Mouse (Mus musculus) heart, postnatal 36 days (tissue): Measurements from ENCODE around the gene Krt222. TPM values are rescaled to one million over a fixed set of nuclear protein-coding genes. Genes with fewer than 3 reads are reported as not detected.
A peak's percentile ranks its signal among the peaks of the same experiment; 100 is the strongest.

Experiments used
- DNase-seq, 2 experiments: peaks; one replicate each; pipeline ENCODE4 v3.0.0; 2021 to 2022
- intact Hi-C: fragments of 180-260 bp; cut with DNase I; formaldehyde crosslinking; loops from one replicate; pipeline ENCODE4 v1.15.1; 2025
- total RNA-seq, 2 experiments: library from RNA; stranded (reverse); gene quantifications; 2 replicates each; pipeline ENCODE4 v1.2.3; 2021

The Krt222 gene
- total RNA-seq, 2 experiments from 2014 or later, result 25.6 to 33.4 TPM

DNA sequence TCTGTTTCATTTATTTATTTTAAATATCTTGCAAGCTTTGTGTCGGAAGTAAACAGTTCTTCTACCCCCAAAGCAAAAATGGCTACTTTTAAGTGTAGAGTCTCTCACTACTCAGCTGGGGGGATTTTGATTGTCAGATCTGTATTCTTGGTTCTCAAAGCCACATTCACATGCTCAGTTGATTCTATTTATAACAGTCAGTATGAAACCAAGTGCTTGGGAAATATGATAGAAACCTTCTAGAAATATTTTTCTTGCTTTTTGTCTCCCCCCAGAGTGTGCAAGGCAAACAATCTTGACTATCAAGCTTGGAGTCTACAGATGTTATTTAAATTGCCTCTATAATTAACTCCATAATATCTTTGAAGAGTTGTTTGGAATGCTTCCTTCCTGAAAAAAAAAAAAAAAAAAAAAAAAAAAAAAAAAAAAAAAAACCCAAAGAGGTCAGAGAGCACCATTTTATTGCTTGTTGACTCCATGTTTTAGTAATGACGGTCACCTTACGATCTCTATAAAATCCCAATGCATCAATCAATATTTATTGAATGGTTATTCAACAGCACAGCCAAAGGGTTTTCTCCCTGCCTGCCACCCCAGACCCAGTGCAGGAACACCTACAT, 575 bp downstream of the Krt222 start:
- no peak for DNase-seq
- intact Hi-C loops, result loop anchor here (5.0 kb wide), 1 partner anchor 36 kb away; no protein-coding TSS in a partner anchor

DNA sequence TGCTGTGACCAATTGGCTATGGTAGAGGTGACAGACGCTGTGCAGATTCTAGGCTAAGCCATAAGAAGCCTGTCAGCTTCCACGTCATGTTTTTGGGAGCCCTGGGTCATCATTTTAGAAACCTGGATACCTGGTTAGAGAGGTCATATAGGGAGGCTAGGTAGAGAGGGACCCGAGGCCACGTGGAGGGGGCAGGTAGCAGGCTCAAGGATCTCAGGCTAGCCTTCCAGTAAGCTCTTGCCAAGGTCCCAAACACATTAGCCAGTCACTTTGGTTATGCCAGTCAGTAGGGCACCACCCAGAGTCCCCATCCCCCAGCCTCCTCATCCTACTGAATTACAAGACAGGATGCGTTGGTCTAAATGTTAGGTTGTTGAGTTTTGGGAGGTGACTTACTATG, 1.8 kb downstream of the Krt222 start:
- intact Hi-C loops, result loop anchor here (5.0 kb wide), 1 partner anchor 35 kb away; no protein-coding TSS in a partner anchor

DNA sequence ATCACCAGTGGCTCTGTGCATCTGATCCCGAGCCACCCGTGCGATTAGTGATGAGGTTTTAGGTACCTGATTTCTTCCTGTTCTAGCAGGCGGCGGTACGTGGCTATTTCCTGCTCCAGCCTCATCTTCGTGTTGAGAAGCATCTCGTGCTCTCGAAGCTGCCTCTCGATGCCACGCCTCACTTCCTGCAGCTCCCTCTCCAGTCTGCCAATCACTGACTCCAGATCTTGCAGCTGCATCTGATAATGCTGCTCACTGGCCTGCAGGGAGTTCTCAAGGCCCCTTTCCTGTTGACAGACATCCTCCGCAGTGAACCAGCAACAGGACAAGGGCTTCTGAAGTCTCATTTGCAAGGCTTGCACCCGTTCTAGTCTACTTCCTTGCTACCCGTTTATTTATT, 5.4 kb downstream of the Krt222 start:
- intact Hi-C loops, result no loop called here
- DNase-seq, result no peak

More for the DNA sequence above, 1.8 kb downstream of the Krt222 start:
- DNase-seq, result no peak

DNA sequence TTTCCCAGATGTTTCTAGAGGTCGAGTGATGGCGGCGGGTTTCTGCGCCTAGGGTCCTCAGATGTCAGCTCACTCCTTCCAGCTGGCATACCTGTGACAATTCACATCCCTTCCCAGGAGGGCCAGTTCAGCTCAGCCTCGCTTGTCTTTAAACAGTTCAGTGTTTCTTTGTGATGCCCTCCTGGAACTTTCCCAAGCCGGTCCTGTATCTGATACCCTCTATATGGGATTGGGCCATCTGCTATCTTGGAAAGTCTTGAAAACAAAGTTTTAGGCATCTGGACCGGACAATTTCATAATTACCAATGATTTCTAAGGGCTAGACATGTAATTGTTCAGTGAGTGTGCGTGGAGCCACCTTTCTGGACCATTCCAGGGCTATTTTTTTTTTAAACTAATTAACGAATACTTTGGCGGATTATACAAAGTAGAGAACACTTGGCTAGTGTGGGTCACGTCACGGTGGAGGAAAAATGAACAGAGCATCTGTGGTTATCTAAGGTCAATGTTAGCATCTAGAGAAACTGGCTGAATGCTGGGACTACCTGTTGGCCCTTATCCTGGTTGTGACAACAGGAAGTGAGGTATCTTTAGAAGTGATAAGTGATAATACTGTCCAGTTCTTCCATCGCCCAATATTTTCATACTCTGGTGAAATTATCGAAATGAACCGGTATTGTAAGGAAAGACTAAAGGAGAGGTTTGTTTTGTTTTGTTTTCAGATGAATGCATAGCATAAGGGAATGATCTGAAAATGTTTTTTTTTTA, 12.7 kb downstream of the Krt222 start:
- DNase-seq, result no peak

DNA sequence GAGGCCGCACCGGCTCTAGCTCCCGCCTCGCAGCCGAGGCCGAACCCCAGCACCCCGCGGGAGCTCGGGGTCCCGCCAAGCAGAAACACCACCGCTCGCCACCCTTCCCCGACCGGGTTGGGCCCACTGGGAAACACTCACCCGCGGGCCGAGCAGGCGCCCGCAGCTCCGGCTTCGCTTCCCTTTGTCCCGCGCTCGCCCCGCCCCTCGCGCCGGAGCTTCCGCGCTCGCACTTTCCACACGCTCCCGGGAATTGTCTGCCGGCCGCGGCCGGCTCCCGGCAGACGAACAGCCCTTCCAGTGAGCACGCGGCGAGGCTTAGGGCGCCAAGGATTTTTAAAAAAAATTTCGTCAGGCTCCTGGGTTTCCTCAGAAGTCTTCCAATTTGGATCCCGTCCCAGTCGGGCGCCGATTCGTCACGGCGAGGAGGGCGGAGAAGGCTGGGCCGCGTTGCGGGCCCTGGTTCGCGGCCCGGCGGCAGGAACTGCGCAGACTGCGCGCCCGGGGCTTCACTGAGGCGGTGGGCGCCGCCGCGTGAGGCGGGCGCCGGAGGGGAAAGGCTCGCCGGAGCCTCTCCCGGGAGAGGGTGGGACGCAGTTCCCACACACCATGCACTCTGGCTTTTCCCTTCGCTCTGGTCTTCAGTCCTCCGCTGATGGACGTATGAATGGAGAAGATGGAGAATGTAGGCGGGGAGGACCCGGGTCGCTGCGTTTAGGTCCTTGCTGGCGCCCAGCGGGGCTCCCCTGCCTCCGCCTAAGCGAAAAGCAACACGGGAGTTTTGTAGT, 13.4 kb downstream of the Krt222 start, which contains the start of gene Smarce1:
TSS of gene Smarce1 (minus strand) at position 757 of the 788 bp plus-strand sequence.
- DNase-seq, result peak; percentile 84 to 92
- intact Hi-C loops, result no loop called here

More for the DNA sequence above, 12.7 kb downstream of the Krt222 start:
- intact Hi-C loops, result no loop called here

DNA sequence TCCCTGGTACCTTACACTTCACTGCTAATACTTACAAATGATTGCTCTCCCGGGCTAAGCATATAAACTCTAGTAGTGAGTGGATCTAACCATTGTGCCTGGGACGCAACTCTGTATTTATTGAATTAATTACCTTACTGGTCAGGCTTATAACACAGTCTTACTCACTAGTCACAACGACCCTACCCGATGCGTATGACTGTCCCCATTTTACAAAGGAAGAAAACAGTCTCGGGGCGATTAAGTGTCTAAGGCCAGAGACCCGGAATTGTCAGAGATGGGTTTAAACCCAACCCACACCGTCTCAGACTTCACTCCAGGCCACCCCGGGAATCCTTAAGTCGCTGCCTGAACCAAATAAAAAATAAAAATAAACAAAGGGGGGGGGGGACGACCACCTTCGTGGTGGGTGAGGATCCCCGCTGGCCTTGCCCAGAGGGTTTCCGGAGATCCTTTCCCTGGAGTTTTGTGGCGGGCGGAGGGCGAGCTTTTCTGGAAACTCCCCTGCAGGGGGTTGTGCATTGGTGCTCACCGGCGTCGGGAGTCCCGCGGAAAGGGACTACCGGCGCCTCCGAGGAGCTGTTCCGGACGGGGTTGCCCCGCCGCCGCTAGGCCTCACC, 14.1 kb downstream of the Krt222 start:
- intact Hi-C loops, result no loop called here
- no peak for DNase-seq

DNA sequence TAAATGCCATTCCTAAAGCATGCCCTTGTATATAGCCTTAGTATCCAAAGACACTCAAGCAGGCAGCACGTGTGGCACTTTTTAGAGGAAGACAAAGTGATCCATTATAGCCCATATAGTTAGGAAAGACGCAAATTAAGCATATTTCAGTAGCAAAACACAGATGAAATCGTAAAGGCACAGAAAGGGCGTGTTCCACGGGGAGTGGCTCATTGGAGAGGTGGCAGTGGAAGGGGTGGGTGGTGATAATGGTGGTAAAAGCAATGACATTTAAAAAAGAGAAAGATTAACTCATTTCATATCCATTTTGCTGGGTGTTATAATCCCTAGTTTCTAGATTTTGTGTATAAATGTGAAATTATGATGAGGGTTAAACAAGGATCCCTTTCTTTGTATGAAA, 17.6 kb downstream of the Krt222 start:
- intact Hi-C loops, result no loop called here
- no peak for DNase-seq

DNA sequence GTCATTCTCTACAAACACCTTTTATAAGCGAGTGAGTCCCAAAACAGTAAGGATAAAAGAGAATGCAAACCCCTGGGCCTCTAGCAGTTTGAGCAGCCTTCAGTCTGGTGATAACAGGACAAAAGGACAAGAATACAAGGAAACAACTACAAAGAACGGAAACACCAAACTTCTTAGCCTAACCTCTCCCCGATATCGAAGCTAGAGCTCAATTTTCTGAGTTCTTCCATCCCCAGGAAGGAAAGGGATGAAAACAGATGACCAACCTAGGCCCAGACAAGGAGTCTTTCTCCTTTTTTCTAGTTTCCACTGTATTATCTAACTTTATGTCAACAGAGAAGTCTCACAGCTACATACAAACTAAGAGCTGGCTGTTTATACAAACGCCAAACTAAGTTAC, 20.6 kb downstream of the Krt222 start:
- DNase-seq, result no peak
- intact Hi-C loops, result no loop called here

DNA sequence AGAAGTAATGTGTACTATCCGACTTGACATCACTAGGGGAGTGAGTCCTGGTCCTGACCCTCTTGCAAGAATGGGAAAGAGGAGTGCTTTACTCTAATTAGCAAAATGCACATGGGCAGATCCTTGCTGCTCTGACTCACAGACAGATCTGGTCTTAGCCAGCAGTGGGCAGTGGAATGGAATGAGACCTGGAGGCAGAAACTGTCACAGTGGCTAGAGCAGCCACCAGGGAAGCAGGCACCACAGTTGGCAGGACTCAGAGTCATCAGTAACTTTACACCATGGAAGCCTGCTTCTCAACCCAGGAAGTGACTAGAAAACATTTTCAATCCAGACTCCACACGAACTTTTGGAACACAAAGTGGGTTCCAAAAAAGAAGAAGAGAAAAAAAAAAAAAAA, 22.1 kb downstream of the Krt222 start:
- no peak for DNase-seq
- intact Hi-C loops, result no loop called here

DNA sequence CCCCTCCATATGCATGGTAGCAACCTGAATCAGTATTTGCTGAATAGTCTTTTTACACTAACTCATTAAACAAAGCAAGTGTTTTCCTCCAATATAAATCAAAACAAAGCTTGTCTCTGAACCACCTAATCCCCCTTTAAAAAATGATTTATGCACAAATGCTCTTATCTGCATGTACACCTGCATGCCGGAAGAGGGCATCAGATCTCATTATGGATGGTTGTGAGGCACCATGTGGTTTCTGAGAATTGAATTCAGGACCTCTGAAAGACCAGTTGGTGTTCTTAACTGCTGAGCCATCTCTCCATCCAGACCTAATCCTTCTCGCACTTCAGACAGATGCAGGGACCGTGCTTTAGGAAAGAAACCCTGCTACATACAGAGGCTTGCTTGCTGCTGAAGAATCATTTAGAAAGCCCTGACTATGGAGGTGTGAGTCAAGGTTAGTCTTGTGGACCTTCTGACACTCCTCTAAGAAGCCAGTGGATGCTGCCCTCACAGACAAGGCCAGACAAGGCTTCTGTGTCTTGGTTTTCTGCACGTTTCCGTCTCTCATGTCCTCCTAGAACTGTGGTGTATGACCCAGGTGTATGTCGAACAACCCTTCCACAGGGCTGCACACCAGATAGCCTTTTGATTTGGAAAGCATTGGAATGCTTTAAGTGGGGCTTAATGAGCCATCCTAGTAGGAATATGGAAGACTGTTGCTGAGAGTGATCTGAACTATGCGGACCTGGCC, 26.5 kb downstream of the Krt222 start:
- intact Hi-C loops, result no loop called here
- DNase-seq, result no peak

DNA sequence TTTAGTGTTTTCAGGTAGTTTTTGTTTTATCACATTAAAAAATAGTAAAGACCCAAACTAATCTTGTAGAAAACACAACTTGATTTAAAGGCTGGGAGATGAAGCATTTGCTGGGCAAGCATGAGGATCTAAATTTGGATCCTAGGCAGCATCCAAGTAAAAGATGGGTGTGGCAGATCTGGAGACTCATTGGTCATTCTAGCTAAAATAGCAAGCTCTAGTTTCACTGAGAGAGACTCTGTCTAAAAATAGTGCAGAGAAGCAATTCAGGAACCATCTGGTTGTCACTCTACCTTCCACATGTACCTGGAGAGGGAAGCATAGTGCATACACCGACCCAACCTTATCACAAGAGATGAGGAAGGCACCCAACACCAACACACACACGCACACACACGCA, 27.7 kb downstream of the Krt222 start:
- intact Hi-C loops, result no loop called here
- no peak for DNase-seq

DNA sequence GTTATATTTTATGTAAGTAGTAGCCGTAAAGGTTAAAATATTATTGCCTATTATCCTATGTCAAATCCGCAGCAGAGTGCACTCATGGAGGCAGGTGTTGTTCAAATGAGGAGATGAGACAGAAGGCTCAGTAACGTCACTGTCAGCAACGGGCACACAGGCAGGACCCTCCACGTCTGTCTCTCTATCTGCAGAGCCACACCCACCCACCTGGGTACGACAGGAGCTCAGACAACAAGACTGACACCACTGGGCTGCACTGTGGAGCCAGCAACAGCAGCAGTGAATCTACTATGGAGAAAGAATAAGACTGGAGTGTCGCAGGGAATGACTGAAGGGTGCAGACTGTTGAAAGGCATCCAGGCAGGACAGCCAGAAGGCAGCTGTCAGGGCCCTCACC, 31.2 kb downstream of the Krt222 start:
- intact Hi-C loops, result no loop called here
- no peak for DNase-seq

DNA sequence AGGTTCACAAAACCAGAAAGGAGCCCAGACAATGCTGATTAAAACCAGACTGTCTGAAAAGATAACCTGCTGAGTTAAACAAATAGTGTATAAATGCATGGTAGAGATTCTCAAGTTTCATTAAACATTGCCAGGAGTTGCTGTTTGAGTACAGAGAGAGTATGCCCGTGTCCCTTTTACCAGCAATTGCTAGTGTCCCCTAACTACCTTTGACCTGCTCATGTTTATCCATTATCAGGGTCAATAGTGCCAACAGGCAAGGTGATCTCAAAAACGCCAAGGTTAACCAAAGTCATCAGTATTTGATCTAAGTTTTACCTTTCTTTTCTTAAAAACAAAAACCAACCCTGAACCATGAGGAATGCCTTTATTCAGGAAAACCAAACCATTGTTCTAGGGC, 31.9 kb downstream of the Krt222 start:
- no peak for DNase-seq
- intact Hi-C loops, result no loop called here

DNA sequence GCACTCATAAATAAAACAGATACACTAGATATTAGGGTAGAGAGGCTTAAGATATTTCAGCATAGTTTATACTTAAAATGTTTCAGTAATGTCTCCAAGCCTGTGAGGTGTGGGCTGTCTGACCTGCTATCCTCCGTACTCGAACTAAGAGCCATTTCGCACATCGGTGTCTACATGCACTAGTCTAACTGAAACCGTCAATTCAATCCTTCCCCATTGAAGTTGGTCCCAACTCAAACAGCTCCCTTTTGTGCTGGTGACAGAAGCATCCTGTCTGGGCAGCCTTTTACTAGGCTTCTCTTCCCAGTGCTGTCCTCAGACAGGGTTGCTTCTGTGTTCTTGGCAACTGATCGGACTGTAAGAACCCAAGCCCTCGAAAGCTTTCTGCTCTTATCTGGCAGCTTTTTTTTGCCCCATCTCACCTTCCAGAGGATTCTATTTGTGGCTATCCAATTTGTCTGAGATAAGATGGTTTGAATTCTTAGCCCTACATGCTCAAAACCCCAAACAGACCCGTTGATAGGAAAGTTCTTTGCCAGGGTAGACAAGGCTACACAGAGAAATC, 35.7 kb downstream of the Krt222 start:
- intact Hi-C loops, result loop anchor here (5.0 kb wide), 1 partner anchor 34 kb away; the partner anchor contains the start of gene Krt222
- no peak for DNase-seq

DNA sequence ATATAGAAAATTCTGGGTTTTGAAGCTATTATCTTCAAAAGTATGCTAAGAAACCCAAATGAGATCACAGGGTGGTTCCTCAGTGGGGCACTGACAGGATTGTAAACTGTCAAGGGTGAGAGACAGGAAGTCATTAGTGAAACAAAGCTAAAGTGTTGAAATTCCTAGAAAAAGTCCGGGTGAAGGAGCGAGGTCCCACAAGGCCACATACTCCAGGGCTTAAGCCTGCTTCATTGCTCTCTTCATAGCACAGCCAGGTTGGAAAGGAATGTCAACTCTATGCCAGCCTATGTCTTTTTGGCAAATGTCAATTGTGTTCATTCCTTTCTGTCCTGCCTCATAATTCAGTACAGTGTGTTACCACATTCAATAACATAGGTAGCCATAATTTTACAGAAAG, 36.4 kb downstream of the Krt222 start:
- intact Hi-C loops, result loop anchor here (1.0 to 5.0 kb wide), 2 partner anchors 35 to 85 kb away; partner anchors contain the start of gene Krt222
- no peak for DNase-seq

DNA sequence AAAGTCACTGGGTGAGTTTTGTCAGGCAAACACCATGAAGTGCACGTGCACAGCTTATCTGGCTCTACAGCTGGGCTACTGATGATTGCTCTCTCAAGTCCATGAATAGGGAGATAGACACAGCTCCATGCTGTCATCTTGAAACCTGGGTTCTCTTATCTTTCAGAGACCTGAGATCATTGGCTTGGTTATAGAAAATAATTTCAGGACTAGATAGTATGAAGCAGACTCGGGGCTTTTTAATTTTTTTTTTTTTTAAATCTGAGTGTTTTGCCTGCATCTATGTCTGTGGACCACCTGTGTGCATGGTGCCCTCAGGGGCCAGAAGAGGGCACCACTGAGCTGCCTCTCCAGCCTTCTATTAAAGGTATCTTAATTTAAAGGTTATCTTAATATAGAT, 36.9 kb downstream of the Krt222 start:
- DNase-seq, result peak in 1 of 2 experiments; percentile 42
- intact Hi-C loops, result loop anchor here (1.0 to 5.0 kb wide), 2 partner anchors 35 to 85 kb away; partner anchors contain the start of gene Krt222

DNA sequence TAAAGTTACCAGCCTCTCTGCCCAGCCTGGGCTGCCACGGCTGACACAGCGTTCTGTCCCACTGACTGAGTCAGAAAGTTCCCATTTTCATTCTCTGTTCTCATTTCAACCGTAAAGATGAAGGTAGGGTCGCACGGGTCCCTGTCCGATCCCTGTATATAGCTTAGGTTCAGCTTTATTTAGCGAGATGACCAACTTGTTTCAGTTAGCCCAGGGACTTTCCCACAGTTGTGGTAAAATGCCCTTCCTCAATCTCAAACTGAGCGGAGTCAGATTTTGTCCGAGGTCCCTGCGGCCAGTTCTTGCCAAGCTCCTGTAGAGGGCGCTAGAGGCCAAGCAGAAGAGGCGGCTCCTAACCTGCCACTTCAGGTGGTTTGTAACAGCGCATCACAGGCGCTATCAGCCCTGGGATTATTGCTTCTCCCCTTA, 54.7 kb downstream of the Krt222 start:
- intact Hi-C loops, result loop anchor here (1.0 kb wide), 2 partner anchors 104 to 118 kb away; no protein-coding TSS in a partner anchor
- DNase-seq, result peak; percentile 55 to 66

DNA sequence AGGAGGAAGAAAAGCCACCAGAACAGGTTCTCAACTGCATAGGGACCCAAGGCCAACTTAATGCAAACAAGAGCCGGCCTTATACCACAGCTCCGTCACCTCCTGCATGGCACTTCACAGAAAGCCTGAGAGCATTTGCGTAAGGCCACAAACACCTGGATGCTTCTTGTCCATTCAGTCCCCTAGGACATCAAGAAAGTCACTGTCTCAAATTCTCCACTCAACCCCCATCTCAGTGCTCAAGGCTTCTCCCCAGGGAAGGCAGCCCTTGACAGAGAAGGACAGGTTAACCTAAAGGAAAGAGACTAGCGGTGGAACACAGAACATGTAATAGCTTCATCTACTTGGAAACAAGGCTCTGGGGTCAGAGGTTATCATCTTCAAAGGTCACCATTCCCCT, 56.5 kb downstream of the Krt222 start:
- intact Hi-C loops, result no loop called here
- no peak for DNase-seq

DNA sequence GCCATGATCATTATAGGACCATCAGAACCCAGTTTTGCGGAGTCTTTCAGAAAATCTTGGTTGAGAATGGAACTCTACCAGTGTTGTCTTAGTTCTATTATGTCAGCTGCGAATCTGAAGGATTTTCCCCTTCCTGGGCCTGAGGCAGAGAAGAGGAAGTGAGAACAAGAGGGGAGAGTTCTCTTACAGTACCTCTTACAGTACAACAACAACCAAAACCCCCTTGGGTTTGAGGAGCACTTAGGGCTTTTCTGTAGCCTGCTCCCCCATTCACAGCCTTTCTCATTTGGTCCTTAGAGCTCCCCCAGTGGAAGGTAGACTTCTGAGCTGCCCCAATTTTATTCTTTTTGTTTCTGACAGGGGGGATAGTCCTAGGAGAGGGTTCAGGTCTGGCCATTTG, 57.0 kb downstream of the Krt222 start:
- intact Hi-C loops, result no loop called here

More for the DNA sequence above, 57.0 kb downstream of the Krt222 start:
- no peak for DNase-seq
